Mouse (Mus musculus) adrenal gland, adult 8-10 months (tissue): Measurements from ENCODE around the gene Tasp1. TPM values are rescaled to one million over a fixed set of nuclear protein-coding genes. Genes with fewer than 3 reads are reported as not detected.
"Not testable (repeated sequence)": the region's sequence is repeated elsewhere in the genome, so short reads cannot be mapped to it uniquely, and the experiment has no call there.

Experiments
- DNase-seq: peaks from one replicate; pipeline ENCODE4 v3.0.0; 2022
- total RNA-seq, 4 experiments: library from RNA; stranded (reverse); gene quantifications; 2 replicates each; pipeline ENCODE4 v1.2.4; 2022

Tasp1 gene
- total RNA-seq, 4 experiments from 2014 or later = 8.7 to 14.1 (median 12.5) TPM

DNA sequence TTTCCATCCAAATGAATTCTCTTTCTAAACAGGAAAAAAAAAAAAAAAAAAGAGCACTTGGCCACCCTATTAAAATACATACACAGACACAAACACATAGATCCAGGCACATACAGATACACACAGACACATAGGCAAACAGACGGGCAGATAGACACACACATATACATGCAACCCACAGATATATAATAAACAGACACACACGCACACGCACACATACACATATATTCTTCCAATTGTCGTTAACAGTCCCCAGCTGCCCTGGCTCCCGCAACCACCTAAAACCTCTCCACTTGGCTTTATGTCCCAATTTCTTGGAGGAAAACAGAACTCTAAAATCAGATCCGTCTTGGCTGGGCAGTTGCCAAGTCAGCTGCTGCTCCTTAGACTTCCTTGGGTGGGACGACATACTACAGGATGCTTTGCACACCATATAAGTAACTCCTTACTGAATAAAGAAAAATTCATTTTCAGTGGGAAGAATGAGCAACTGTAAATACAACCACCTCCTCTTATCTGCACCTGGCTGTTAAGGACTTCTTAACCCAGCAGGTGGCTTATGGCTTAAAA lies 188.5 kb downstream of the Tasp1 start:
- no peak for DNase-seq

DNA sequence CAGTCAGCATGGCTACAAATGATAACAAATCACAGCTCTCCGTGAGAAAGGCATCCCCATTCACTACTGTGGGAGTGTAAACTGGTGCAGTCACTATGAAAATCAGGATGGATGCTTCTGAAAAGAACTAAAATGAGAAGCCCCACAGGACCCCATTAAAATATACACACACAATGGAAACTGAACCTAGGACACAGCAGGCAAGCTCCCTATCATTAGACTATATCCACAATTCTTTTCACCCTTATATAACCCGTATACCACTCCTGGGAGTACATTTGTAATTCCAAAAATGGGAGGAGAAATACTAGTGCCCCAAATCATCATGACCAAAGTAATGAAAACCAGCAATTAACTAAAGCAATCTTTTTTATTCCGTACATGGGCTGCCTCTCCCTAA lies 190.7 kb downstream of the Tasp1 start:
- DNase-seq = no peak

DNA sequence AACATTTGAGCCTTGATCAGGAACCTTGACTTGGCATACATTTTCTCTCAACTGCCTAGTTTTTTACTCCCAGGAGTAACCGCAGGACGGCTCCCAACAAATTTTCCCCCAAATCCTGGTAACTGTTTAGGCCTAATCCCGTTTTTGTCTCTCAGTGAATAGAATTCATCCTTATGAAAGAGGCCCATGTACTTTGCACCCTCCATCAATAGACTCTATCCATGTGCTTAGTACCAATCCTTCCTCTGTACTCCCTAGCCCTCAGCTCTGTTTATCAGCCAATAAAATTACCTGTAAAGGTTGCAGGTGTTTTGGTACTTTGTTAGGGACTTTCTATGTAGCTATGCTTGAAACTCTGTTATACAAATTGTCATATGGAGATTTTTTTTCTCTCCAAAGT lies 192.4 kb downstream of the Tasp1 start:
- no peak for DNase-seq

DNA sequence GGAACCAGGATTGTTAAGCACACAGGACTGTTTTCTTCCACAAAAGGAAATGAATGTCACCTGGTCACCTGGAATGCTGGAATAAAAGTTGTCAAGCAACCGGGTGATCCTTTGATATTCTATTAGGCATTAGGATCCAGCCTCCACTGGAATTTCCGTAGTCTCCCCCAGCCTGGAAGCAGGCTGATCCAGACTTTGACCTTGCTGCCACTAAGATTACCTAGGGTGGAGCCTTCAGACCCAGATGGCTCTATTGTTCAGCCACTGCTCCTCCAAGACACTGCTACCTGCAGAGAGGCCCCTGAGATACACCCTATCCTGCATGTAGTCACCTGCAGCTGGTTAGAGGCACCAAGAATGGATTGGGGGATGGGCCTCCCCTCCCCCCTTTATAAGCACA lies 192.8 kb downstream of the Tasp1 start:
- DNase-seq = no peak

DNA sequence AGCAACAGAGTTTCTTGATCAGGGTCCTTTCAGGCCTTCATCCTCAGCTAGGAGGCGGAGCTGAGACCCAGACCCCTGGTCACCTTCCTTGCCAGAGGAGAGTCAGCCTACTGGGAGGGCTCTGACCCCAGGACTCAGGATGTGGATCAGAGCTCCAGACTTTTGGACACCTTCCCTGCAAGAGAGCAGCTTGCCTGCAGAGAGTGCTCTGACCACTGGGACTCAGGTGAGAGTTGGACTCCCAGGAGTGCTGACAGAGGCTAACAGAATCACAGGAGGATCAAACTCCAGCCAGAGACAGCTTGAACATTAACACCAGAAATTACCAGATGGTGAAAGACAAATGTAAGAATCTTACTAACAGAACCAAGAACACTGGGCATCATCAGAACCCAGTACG lies 197.5 kb downstream of the Tasp1 start:
- not testable (repeated sequence) for DNase-seq

DNA sequence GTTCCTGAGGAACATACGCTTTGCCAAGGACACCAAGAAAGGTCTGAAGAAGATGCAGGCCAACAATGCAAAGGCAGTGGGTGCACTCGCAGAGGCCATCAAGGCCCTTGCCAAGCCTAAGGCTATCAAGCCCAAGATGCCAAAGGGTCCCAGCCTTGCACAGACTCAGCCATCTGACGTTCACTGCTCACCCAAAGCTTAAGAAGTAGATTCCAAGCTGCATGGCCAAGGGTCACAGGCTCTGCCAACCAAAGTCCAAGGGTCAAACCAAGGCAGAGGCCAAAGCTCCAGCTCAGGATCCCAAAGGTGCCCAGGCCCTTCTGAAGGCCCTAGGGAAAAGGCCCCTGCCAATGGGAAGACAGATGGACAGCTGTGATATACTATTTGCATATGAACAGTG lies 203.2 kb downstream of the Tasp1 start:
- not testable (repeated sequence) for DNase-seq

DNA sequence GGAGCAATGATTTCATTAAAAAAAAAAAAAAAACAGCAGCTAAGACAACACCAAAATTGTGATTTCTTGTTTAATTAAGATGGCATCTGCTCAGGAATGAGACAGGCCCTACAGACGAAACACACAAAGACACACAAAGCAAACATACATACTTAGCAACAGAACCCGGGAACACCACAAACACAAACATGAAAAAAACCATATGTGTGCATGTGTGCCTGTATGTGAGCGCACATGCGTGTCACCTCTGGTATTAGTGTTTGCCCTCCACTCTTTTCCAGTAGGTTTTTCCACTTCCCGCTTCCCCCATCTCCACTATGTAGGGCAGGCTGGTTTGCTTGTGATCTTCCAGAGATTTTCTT lies 206.5 kb downstream of the Tasp1 start:
- DNase-seq = no peak

DNA sequence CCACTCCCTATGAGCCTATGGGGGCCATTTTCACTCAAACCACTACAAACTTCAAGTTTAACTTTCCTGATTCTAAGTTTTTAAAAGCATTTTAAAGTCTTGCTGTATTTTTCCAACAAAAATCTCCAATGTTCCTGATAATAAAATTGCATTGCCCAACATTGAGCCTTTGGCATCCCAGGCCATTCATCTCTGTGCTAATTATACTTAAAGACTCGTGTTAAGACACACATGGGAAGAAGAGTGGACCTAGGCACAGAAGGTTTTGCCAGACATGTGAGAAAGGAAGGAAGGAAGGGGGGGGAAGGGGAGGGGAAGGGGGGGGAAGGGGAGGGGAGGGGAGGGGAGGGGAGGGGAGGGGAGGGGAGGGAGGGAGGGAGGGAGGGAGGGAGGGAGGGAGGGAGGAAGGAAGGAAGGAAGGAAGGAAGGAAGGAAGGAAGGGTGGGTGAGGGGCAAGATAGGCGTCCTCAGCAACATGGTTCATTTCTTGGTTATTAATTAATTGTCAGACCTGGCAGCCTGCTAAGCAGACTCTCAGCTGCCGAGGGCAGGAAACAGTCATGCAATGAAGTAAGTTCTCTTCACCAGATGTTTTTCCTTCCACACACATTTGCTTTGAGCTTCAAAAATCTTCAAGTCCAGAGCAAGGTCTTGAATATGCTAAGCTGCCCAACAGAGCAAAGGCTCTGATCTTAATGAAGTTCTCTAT lies 207.0 kb downstream of the Tasp1 start:
- no peak for DNase-seq

DNA sequence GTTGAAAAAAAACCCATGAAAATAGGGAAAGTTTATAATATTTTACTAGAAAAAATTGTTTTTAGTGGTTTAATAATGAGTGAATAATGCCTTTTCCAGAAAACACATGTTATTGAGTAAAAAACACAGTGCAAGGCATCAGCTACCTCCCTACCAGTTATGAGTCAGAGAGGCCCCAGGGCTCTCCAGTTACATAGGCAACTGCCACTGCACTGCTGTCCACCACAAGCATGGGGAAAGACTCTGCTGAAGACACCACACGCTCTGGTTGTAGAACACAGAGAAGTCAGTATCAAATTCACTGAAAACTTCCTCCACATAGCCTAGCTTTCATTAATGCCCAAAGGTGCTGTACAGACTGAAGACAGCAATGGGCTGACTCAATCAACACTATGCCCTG lies 217.0 kb downstream of the Tasp1 start:
- no peak for DNase-seq

DNA sequence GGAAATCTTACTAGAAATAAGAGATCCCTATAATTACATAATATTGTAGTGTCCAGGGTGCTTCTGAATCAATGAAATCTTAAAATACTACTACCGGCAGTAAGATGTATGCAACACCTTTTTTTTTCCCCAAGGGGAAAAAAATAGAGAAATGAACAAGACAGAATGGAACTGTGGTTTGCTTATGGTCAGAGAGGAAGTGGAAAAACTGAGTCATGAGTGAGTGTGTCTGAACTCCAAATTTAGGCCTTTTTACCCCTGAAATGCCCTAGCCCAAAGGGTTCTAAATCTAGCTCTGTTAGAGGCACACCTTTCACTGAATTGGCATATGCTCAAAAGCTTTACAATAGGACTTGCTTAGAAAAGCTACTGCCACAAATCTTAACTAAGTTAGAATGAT lies 225.2 kb downstream of the Tasp1 start:
- DNase-seq = no peak

DNA sequence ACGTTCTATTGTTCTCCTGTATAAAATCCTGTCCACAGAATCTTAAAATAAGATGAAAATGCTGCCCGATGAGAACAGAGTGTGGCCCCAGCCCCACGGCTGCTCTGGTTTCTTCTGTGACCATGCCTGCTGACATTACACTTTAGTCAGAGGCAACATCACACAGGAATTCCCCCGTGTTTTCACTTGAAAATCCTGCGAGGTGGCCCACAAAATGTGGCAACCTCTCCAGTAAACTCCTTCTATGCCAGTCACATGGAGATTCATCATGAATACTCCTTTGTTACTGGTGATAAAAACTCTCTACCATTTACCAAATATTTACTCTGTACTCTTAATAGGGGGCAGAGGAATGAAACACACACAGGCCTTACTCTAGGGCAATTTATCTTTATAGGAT lies 225.7 kb downstream of the Tasp1 start:
- no peak for DNase-seq

DNA sequence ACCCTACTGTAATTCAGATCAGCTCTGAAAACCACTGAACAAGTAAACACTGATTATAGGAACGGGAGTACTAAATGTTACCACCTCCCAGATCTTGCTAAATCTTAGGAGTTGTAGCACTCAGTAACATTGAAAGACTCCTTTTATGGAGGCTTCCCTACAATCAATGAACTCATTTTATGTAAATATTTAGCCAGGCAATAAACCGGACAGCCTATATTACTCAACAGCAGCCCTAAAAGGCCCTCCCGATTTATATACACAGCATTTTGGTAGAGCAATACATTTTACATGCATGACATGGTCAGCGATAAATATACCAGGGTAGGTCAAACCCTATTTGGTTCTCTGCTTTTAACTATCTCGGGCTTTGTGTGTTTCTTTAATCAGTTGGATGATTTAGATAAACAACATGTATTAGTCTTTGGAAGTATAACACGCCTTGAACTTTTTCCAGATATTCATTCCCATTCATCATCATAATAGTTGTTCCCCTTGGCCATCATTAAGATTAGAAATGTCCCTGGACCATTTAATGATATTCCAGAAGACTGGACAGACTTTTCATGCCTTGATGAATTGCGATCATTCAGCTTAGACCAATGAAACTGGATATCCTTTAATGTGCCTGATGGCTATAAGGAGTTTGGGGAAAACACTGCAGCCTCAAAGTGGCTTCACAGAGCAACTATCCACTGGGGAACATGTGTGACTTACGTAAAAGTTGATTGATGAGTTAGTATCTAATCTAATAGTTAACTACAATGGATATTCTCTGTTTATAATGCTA lies 244.8 kb downstream of the Tasp1 start:
- DNase-seq = no peak

DNA sequence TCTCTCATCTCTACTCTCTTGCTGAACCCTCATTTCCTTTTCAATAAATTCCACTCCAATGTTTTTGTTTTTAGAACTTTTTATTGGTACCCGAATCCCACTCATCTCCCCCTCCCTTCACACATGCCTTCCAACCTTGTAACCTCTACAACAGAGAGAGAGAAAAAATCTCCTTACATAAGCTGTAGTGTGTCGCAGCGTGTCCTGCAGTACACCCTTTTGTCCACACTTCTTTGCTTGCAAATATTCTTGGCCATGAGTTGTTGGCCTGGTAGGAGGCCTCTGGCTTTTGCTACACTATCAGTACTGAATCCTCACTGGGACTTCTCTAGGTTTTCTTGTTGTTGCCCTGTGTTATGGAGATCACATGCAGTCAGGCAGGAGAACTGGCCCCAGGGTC lies 249.3 kb downstream of the Tasp1 start:
- no peak for DNase-seq

DNA sequence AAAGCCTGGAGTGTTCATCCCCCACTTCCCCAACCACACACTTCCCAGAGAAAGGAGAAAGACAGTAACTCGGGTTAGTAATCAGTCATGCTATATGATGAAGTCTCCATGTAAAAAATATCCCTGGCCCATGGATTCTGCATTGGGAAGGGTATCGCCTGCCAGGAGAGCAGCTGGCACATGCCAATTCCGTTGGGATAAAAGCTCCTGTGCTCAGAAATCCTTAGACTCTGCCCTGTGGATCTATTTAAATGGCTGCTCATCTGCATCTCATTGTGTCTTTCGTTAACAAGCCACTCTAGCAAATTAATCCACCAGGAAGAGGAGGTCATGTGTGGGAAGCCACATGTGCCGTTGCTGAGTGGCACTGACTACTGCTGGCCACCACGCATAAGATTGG lies 258.7 kb downstream of the Tasp1 start:
- DNase-seq = no peak

DNA sequence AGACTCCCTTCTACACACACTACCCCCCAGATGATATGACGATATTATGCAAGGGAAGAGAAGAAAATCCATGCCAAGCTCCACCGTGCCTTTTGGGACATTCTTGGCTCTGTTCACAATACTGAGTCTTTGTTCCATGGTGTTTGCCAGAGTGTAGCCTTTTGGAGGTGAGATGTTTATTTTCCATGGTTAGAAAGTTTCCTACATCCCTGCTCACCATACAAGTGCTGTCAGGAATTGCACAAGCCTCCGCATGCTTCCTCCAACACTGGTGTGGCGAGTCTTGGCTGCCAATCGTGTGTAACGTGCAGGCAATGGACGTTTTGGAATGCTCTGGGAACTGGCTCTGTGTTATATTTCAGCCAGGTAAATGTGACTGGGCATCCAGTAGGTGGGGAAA lies 262.6 kb downstream of the Tasp1 start:
- DNase-seq = no peak

DNA sequence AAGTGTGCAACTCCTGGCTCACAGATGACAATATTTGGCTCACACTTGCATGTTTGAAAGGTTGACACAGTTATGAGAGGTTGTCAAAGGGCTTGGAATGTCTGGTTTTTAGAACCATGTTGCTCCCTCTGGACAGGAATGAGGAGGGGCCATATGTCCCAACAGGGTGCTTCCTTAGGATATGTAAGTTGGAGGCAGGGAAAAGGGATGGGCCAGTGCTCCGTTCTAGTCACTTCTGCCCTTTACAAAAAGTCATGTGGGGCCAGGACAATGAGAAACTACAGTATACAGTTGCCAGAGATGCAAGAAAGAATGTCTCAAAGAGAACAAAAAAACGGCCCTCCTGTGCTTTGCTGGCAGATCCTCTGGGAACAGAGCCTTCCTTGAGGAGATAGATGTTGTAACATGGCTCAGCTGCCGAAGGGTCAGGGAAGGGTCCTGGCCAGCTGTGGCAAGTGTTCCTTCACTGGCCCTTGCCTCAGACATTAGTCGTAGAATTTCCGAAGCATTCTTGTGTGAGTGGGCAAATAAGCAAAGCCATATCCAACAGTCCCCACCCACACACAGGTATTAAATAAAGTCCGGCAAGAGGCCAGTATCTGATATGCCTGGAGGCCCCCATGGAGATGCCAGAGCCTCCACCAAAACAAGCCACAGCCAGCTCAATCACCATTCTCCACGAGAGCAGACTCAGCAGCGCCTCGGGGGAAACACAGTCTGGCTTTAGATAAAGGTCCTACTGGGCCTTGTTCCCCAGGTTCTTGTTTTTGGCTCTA lies 274.1 kb downstream of the Tasp1 start:
- no peak for DNase-seq

DNA sequence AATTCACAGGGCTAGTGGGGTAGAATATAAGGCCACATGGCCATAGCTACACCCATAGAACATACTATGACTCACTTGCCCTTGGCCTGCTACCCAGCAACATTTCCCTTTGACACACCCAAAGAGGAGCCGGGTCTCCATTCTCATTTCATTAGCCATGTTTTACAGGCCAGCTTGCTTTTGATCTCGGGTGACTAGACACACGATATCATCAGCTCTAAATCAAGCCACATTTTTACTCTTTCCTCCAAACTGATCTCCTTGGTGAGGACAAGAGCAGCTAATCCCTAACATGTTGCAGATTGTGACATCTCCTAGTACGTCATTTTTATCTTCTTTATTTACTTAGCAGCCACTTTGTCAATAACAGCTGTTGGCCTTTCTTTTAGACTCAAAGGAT lies 277.9 kb downstream of the Tasp1 start:
- DNase-seq = no peak

DNA sequence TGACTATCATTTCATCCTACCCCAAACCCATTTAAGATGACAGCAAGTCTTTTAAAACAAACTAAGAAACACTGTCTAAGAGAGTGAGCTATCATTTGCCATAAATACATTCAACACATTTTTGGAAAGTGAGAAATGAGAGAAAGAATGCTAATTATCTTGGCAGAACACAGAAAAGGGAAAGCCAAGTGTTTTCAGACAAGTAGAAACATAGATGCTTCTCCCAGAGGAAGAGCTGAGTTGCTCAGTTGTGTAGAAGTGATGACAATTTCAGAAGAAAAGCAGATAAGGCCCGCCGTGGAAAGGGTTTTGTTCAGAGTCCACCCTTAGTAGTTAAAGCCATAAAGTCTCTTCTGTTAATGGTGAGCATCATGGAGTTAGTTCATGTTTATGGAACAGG lies 281.7 kb downstream of the Tasp1 start:
- no peak for DNase-seq

DNA sequence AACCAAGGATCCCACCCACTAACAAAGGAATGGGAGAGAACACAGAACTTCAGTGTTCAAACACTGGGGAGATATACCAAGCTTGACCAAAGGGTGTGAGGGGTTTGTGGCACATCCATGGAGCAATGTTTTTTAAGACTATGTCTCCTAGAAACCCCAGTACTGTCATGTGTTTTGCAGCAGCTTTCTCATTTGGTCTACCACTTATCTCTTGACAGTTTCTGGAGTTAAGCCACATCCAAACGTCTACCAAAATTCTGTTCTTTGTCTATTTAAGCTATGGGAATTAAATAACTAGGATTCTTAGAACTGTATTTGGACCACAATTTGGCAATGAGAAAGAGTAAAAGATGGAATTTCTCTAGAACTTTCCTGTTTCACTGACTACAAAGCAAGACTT lies 282.1 kb downstream of the Tasp1 start:
- DNase-seq = no peak
